Mouse (Mus musculus) B cell, adult 67 days (primary cell): ENCODE results near the gene Siah3. TPM values are rescaled to one million over a fixed set of nuclear protein-coding genes. Genes with fewer than 3 reads are reported as not detected.

Source experiments
- total RNA-seq, 2 experiments: library from RNA; stranded (reverse); gene quantifications; 4 replicates each; pipeline ENCODE4 v1.2.4; 2023

Gene Siah3
- not detected for total RNA-seq

DNA sequence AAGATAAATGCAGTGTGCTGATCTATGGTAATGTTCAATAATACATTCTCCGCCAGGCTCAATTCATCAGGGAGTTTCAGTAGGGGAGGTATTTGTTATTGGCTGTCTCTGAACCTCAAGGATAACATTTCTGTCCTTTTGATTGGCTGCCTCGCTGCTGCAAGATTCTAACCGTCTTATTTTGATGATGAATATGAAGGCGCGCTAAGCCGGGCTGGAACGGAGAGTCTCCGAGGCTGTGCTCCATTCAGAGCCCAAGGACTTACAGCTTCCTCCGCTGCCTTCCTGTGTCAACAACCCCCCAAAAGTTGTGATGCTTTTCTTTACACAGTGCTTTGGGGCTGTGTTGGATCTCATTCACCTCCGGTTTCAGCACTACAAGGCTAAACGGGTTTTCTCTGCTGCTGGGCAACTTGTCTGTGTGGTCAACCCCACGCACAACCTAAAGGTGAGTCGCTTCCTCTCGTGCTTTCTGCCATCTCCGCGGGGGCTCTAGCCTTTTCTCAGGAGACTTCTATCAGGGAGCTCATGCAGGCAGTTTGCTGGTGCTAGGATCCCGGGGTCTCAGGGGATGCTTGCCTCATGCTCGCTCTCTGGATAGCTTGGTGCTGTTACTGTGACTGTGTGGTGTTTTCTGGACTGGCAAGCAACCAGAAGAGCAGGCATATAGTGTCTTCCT, at the start of gene Siah3:
TSS of gene Siah3 (plus strand) at position 240 of the 679 bp plus-strand sequence.

Other genes starting within 250 kb of the Siah3 start
- not detected for gene Cpb2, start 213.7 kb upstream of the Siah3 start, total RNA-seq
- 10 to 100 TPM; 38.4 to 47.9 TPM for gene Zc3h13, start 171.6 kb upstream of the Siah3 start, total RNA-seq
- gene Spert, start 137.1 kb downstream of the Siah3 start, total RNA-seq, result not detected
- not detected for gene Erich6b, start 186.3 kb downstream of the Siah3 start, total RNA-seq